Mouse (Mus musculus): ENCODE data around the gene Edil3.

DNA sequence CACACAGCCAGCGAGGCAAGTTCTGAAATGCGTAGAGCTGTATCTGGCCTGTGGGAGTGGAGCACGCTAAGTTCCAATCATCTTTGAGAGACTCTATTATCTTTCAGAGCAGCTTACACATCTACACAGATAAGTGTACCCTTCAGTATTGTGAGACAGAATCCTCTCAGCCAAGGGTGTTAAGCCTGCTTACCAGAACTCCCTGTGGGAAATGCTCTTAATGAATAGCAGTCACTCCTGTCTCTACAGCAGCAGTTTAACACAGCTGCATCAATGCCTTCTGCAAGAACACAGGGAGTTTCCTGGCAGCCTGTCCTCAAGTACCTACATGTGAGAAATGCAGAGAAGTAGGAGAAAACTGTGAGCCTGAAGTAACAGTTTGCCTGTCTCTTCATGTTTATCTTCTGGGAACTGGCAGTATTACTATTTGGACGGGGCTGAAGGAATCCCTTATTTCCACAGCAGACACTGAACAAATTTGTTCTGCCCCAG lies 324.8 kb downstream of the Edil3 start:
- TF ChIP-seq POLR2A (IDR thresholded peaks at IDR 0.05; ENCODE audit: borderline replicate concordance, extremely low read depth, insufficient read depth, insufficient read length, poor library complexity, severe bottlenecking) (no peak), CTCF (IDR thresholded peaks at IDR 0.05; ENCODE audit: borderline replicate concordance, extremely low read depth, insufficient read depth, insufficient read length) (no peak)
